11 mouse cellular contexts compared by ENCODE assay signal in genomic region chr1:134243505-134243904, GRCm38 (mm10). TPM values are rescaled to one million over a fixed set of nuclear protein-coding genes. Genes with fewer than 3 reads are reported as not detected.
DNase-seq lines count a peak whose midpoint lies in the region; ATAC-seq and TF ChIP-seq lines count a peak whose summit lies in the region.
"Had no signal": no experiment of that assay in that cellular context is flagged by ENCODE, and none has a peak within 500 bp of the region (broad histone marks: within the 10 kb centered on the region; RNA-seq: fewer than 3 reads in every experiment).

No protein-coding gene starts in this region.

- WGBS in intestine, embryonic 16.5 days: 73% methylated on average over 6 of the region's 6 CpGs
- WGBS in intestine, embryonic 15.5 days: 74% methylated on average over 6 of the region's 6 CpGs
- WGBS in kidney, postnatal 0 days: 44% methylated on average over 6 of the region's 6 CpGs
- 42% methylated on average over 6 of the region's 6 CpGs for WGBS in lung, postnatal 0 days

- peak; percentile 27 for DNase-seq in kidney, postnatal 0 days (ENCODE audit: low spot score)
- peak; percentile 64 for DNase-seq in lung, postnatal 0 days (ENCODE audit: low spot score)
- no peak for DNase-seq in ovary, adult 18-20 months (ENCODE audit: low spot score)
- no peak for DNase-seq in yolk sac, embryonic 10.5 days (ENCODE audit: low spot score)
- DNase-seq in T-cell, adult 2 months (ENCODE audit: low spot score): no peak

- no peak overlapping the region for H3K4me2 ChIP-seq in intestine, embryonic 16.5 days (ENCODE audit: low read depth, low read length)
- H3K4me2 ChIP-seq in intestine, embryonic 15.5 days (replicated peaks): no peak overlapping the region
- H3K4me2 ChIP-seq in kidney, postnatal 0 days (ENCODE audit: low read length): 0 out of 2 replicates have a peak overlapping the region, but pooled peaks have one; percentile 39
- no peak overlapping the region for H3K4me2 ChIP-seq in lung, postnatal 0 days (replicated peaks; ENCODE audit: low read depth, low read length)

- H3K27ac ChIP-seq in intestine, embryonic 16.5 days (ENCODE audit: low read length): no peak overlapping the region
- H3K27ac ChIP-seq in intestine, embryonic 15.5 days: no peak overlapping the region
- H3K27ac ChIP-seq in brown adipose tissue, adult 24 weeks (replicated peaks; ENCODE audit: low read depth, low read length): peak overlapping the region; percentile 34; the same call in 1 of the 2 replicates
- no peak overlapping the region for H3K27ac ChIP-seq in kidney, postnatal 0 days
- H3K27ac ChIP-seq in lung, postnatal 0 days (ENCODE audit: low read length): peak overlapping the region; percentile 10
- H3K27ac ChIP-seq: embryonic facial prominence, embryonic 12.5 days had no signal

- peaks cover 12% of the 10 kb centered on the region for H3K4me1 ChIP-seq in intestine, embryonic 16.5 days (ENCODE audit: control insufficient read depth, insufficient read depth, low read length)
- peaks cover 7% of the 10 kb centered on the region for H3K4me1 ChIP-seq in intestine, embryonic 15.5 days (replicated peaks)
- H3K4me1 ChIP-seq in brown adipose tissue, adult 24 weeks (ENCODE audit: control insufficient read depth, insufficient read depth, insufficient read length, low read length): peaks cover 7% of the 10 kb centered on the region
- peaks cover 7% of the 10 kb centered on the region; the same call in 1 of the 2 replicates for H3K4me1 ChIP-seq in kidney, postnatal 0 days (replicated peaks; ENCODE audit: insufficient read depth, low read length)
- H3K4me1 ChIP-seq in lung, postnatal 0 days (ENCODE audit: insufficient read depth, low read depth, low read length): no peaks in the 10 kb centered on the region
- H3K4me1 ChIP-seq: embryonic facial prominence, embryonic 12.5 days had no signal

- peak overlapping the region; percentile 20 for H3K9ac ChIP-seq in intestine, embryonic 16.5 days (ENCODE audit: low read depth, low read length)
- no peak overlapping the region; the same call in 1 of the 2 replicates for H3K9ac ChIP-seq in intestine, embryonic 15.5 days
- 0 out of 2 replicates have a peak overlapping the region, but pooled peaks have one; percentile 6 for H3K9ac ChIP-seq in kidney, postnatal 0 days (ENCODE audit: low read depth, low read length)
- H3K9ac ChIP-seq in lung, postnatal 0 days (replicated peaks; ENCODE audit: low read depth): no peak overlapping the region
- H3K9ac ChIP-seq: embryonic facial prominence, embryonic 12.5 days; heart, embryonic 12.5 days had no signal

- no peak overlapping the region for H3K4me3 ChIP-seq in intestine, embryonic 16.5 days (ENCODE audit: low read length)
- H3K4me3 ChIP-seq in intestine, embryonic 15.5 days (replicated peaks): no peak overlapping the region
- no peak overlapping the region for H3K4me3 ChIP-seq in brown adipose tissue, adult 24 weeks (ENCODE audit: insufficient read depth, low read depth, low read length)
- H3K4me3 ChIP-seq in kidney, postnatal 0 days (replicated peaks; ENCODE audit: low read depth, low read length): no peak overlapping the region
- no peak overlapping the region for H3K4me3 ChIP-seq in lung, postnatal 0 days (ENCODE audit: low read depth, low read length)
- H3K4me3 ChIP-seq: heart, embryonic 12.5 days had no signal

- H3K36me3 ChIP-seq in intestine, embryonic 16.5 days (ENCODE audit: control insufficient read depth, insufficient read depth, low read length): no peaks in the 10 kb centered on the region
- no peaks in the 10 kb centered on the region for H3K36me3 ChIP-seq in intestine, embryonic 15.5 days
- H3K36me3 ChIP-seq in kidney, postnatal 0 days (ENCODE audit: insufficient read depth, low read length): no peaks in the 10 kb centered on the region
- H3K36me3 ChIP-seq in lung, postnatal 0 days (ENCODE audit: insufficient read depth, low read length): no peaks in the 10 kb centered on the region
- H3K36me3 ChIP-seq: embryonic facial prominence, embryonic 12.5 days; heart, embryonic 12.5 days had no signal

- H3K27me3 ChIP-seq in intestine, embryonic 16.5 days (replicated peaks; ENCODE audit: control insufficient read depth, insufficient read depth, low read length): no peaks in the 10 kb centered on the region
- no peaks in the 10 kb centered on the region for H3K27me3 ChIP-seq in intestine, embryonic 15.5 days (replicated peaks)
- H3K27me3 ChIP-seq in kidney, postnatal 0 days (ENCODE audit: insufficient read depth, low read length): no peaks in the 10 kb centered on the region
- H3K27me3 ChIP-seq in lung, postnatal 0 days (replicated peaks; ENCODE audit: insufficient read depth, low read length): no peaks in the 10 kb centered on the region
- H3K27me3 ChIP-seq: embryonic facial prominence, embryonic 12.5 days had no signal

- TF ChIP-seq CTCF in kidney, postnatal 0 days (IDR thresholded peaks at IDR 0.05; ENCODE audit: low read depth): no peak
- no peak for TF ChIP-seq CTCF in lung, postnatal 0 days (IDR thresholded peaks at IDR 0.05)

- TF ChIP-seq EP300 in lung, postnatal 0 days (IDR thresholded peaks at IDR 0.05): no peak

- H3K9me3 ChIP-seq in intestine, embryonic 16.5 days (ENCODE audit: control insufficient read depth, low read length): no peaks in the 10 kb centered on the region
- H3K9me3 ChIP-seq in intestine, embryonic 15.5 days: no peaks in the 10 kb centered on the region
- H3K9me3 ChIP-seq in kidney, postnatal 0 days (replicated peaks; ENCODE audit: low read length): no peaks in the 10 kb centered on the region
- no peaks in the 10 kb centered on the region for H3K9me3 ChIP-seq in lung, postnatal 0 days (ENCODE audit: low read length)
- H3K9me3 ChIP-seq: embryonic facial prominence, embryonic 12.5 days; heart, embryonic 12.5 days had no signal

- ATAC-seq in intestine, embryonic 16.5 days: peak; percentile 15; the same call in 1 of the 2 replicates
- no peak for ATAC-seq in intestine, embryonic 15.5 days
- ATAC-seq in kidney, postnatal 0 days (replicated peaks; ENCODE audit: low FRiP score, low read depth): peak; percentile 65; the same call in 1 of the 2 replicates
- peak; percentile 78 for ATAC-seq in lung, postnatal 0 days

RNA-seq across cellular contexts. Expression of gene Adora1, which starts 8.3 kb away (rescaled TPM):
- 6.8 and 8.2 TPM in 2 replicates for polyA plus RNA-seq in intestine, embryonic 16.5 days (2015; fragmentation: Nextera tagmentation; extraction: Ambion mirVana)
- polyA plus RNA-seq in intestine, embryonic 15.5 days (2015; fragmentation: Nextera tagmentation; extraction: Ambion mirVana): 4.0 and 8.3 TPM in 2 replicates
- polyA plus RNA-seq in brown adipose tissue, adult 24 weeks (2012; ENCODE audit: insufficient read depth, insufficient read length, missing spikeins): 41.1 and 67.9 TPM in 2 replicates
- 11.7 and 13.7 TPM in 2 replicates for polyA plus RNA-seq in kidney, postnatal 0 days (2015; fragmentation: Nextera tagmentation; extraction: Ambion mirVana)
- polyA plus RNA-seq in lung, postnatal 0 days (2015; fragmentation: Nextera tagmentation; extraction: Ambion mirVana): 4.8 and 4.9 TPM in 2 replicates

RNA-seq across cellular contexts. Expression of gene Myog, which starts 46.3 kb away (rescaled TPM):
- 0.32 TPM in 2 replicates for polyA plus RNA-seq in intestine, embryonic 16.5 days (2015; fragmentation: Nextera tagmentation; extraction: Ambion mirVana)
- 0.54 and 1.1 TPM in 2 replicates for polyA plus RNA-seq in intestine, embryonic 15.5 days (2015; fragmentation: Nextera tagmentation; extraction: Ambion mirVana)
- not detected in 2 replicates for polyA plus RNA-seq in brown adipose tissue, adult 24 weeks (2012; ENCODE audit: insufficient read depth, insufficient read length, missing spikeins)
- 0.08 TPM in 1 of 2 replicates, not detected in the other for polyA plus RNA-seq in kidney, postnatal 0 days (2015; fragmentation: Nextera tagmentation; extraction: Ambion mirVana)
- polyA plus RNA-seq in lung, postnatal 0 days (2015; fragmentation: Nextera tagmentation; extraction: Ambion mirVana): not detected in 2 replicates
- polyA plus RNA-seq: intestine, embryonic 14.5 days had no signal

RNA-seq across cellular contexts. Expression of gene Mybph, which starts 50.3 kb away (rescaled TPM):
- 0.17 and 0.24 TPM in 2 replicates for polyA plus RNA-seq in intestine, embryonic 16.5 days (2015; fragmentation: Nextera tagmentation; extraction: Ambion mirVana)
- 0.15 and 0.52 TPM in 2 replicates for polyA plus RNA-seq in intestine, embryonic 15.5 days (2015; fragmentation: Nextera tagmentation; extraction: Ambion mirVana)
- polyA plus RNA-seq in brown adipose tissue, adult 24 weeks (2012; ENCODE audit: insufficient read depth, insufficient read length, missing spikeins): not detected in 2 replicates
- polyA plus RNA-seq in kidney, postnatal 0 days (2015; fragmentation: Nextera tagmentation; extraction: Ambion mirVana): 0.13 TPM in 1 of 2 replicates, not detected in the other
- polyA plus RNA-seq in lung, postnatal 0 days (2015; fragmentation: Nextera tagmentation; extraction: Ambion mirVana): 0.18 and 0.38 TPM in 2 replicates
- polyA plus RNA-seq: intestine, embryonic 14.5 days had no signal

Comparison
In these comparisons a context has a peak if more than half of its experiments do, and no peak if none do; other contexts are left out.
1. H3K9ac ChIP-seq: peak in intestine, embryonic 16.5 days (single experiment) and kidney, postnatal 0 days (single experiment); none in intestine, embryonic 15.5 days (single experiment) and lung, postnatal 0 days (single experiment).
2. H3K27ac ChIP-seq: peak in brown adipose tissue, adult 24 weeks (single experiment) and lung, postnatal 0 days (single experiment); none in intestine, embryonic 16.5 days (single experiment), intestine, embryonic 15.5 days (single experiment) and kidney, postnatal 0 days (single experiment).
3. DNase-seq: peak in kidney, postnatal 0 days (single experiment) and lung, postnatal 0 days (single experiment); none in ovary, adult 18-20 months (single experiment), yolk sac, embryonic 10.5 days (single experiment) and T-cell, adult 2 months (single experiment).